Mouse (Mus musculus) skeletal muscle tissue, adult 2 months (tissue): ENCODE results near the gene Ccdc141.
"Not testable (repeated sequence)": the region's sequence is repeated elsewhere in the genome, so short reads cannot be mapped to it uniquely, and the experiment has no call there.

Source experiments
- DNase-seq: peaks from one replicate; pipeline ENCODE4 v3.0.0-alpha.2; 2012; ENCODE audit warnings: low read depth, low spot score

Gene Ccdc141

GRCm38 (mm10) chr2:77065294-77065693 is 105.1 kb downstream of the Ccdc141 start:
- DNase-seq: no peak

GRCm38 (mm10) chr2:77061871-77062270 is 108.6 kb downstream of the Ccdc141 start:
- no peak for DNase-seq

GRCm38 (mm10) chr2:77059596-77059995 is 110.8 kb downstream of the Ccdc141 start:
- DNase-seq: no peak

GRCm38 (mm10) chr2:77056367-77056766 is 114.1 kb downstream of the Ccdc141 start:
- DNase-seq: no peak

GRCm38 (mm10) chr2:77042912-77043311 is 127.5 kb downstream of the Ccdc141 start:
- peak; percentile 76 for DNase-seq

GRCm38 (mm10) chr2:77039683-77040082 is 130.8 kb downstream of the Ccdc141 start:
- DNase-seq: no peak

GRCm38 (mm10) chr2:77039281-77039680 is 131.2 kb downstream of the Ccdc141 start:
- DNase-seq: no peak

- DNase-seq: peak; percentile 91
Measured at GRCm38 (mm10) chr2:77037211-77037610, 133.2 kb downstream of the Ccdc141 start.

- DNase-seq: peak; percentile 81
Measured at GRCm38 (mm10) chr2:77034112-77034511, 136.3 kb downstream of the Ccdc141 start.

- DNase-seq: peak; percentile 65
Measured at GRCm38 (mm10) chr2:77033322-77034060, 136.9 kb downstream of the Ccdc141 start.

- DNase-seq: no peak
Measured at GRCm38 (mm10) chr2:77020649-77021048, 149.8 kb downstream of the Ccdc141 start.

- DNase-seq: no peak
Measured at GRCm38 (mm10) chr2:77017735-77018134, 152.7 kb downstream of the Ccdc141 start.

GRCm38 (mm10) chr2:77013449-77013848 is 157.0 kb downstream of the Ccdc141 start:
- not testable (repeated sequence) for DNase-seq

GRCm38 (mm10) chr2:77011981-77012380 is 158.5 kb downstream of the Ccdc141 start:
- DNase-seq: no peak

GRCm38 (mm10) chr2:77007015-77007414 is 163.4 kb downstream of the Ccdc141 start:
- DNase-seq: no peak

GRCm38 (mm10) chr2:77003148-77003547 is 167.3 kb downstream of the Ccdc141 start:
- no peak for DNase-seq

GRCm38 (mm10) chr2:76998351-76998750 is 172.1 kb downstream of the Ccdc141 start:
- peak; percentile 89 for DNase-seq

GRCm38 (mm10) chr2:76992493-76993201 is 177.8 kb downstream of the Ccdc141 start:
- no peak for DNase-seq

GRCm38 (mm10) chr2:76987317-76987716 is 183.1 kb downstream of the Ccdc141 start:
- no peak for DNase-seq

GRCm38 (mm10) chr2:76984384-76984783 is 186.1 kb downstream of the Ccdc141 start:
- DNase-seq: no peak

GRCm38 (mm10) chr2:76983601-76984000 is 186.8 kb downstream of the Ccdc141 start:
- DNase-seq: no peak

GRCm38 (mm10) chr2:76982391-76983145 is 187.9 kb downstream of the Ccdc141 start, which contains the start of gene Ttn:
TSS of gene Ttn (minus strand) at chr2:76982547.
- peak; percentile 97 for DNase-seq
